Mouse (Mus musculus): Measurements from ENCODE around the gene Krt2. TPM values are rescaled to one million over a fixed set of nuclear protein-coding genes. Genes with fewer than 3 reads are reported as not detected.

The Krt2 gene
- polyA plus RNA-seq, 1 experiment from 2014 or later, result not detected

DNA sequence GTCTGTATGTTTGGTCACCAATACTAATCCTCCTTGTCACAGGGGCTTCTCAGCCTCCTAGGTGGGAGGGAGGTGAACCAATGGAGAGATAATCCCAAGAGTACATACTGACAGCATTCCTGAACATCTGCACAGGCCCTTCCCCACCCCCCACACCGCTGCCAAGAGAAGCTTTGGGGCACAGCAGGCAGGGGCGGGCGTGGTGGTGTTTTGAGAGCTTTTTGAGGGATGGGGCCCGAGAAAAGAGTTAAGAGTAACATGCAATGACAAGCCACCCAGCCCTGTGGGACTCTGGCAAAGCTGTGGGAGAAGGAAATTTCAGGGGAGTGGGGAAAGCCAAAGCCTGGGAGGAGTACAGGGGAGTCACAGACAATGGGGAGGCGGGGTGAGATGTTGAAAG is 36.3 kb upstream of the Krt2 start:
- Histone ChIP-seq H3K9me3 (ENCODE audit: low read depth, low read length) (no peaks in the 10 kb centered on the region), H3K36me3 (ENCODE audit: insufficient read depth) (no peaks in the 10 kb centered on the region), H3K4me3 (ENCODE audit: low read depth, low read length) (no peak overlapping the region), H3K27ac (ENCODE audit: low read depth) (no peak overlapping the region), H3K9ac (no peak overlapping the region), H3K4me2 (no peak overlapping the region), H3K27me3 (ENCODE audit: insufficient read depth, low read length) (peaks cover 12% of the 10 kb centered on the region; the same call in 1 of the 2 replicates), H3K4me1 (ENCODE audit: insufficient read depth) (no peaks in the 10 kb centered on the region; the same call in 1 of the 2 replicates)
- WGBS, result 11% methylated on average over 5 of the region's 5 CpGs
- DNase-seq (no peak), ATAC-seq (ENCODE audit: insufficient read depth) (no peak)
- TF ChIP-seq CTCF (IDR thresholded peaks at IDR 0.05; ENCODE audit: low read depth), result no peak

DNA sequence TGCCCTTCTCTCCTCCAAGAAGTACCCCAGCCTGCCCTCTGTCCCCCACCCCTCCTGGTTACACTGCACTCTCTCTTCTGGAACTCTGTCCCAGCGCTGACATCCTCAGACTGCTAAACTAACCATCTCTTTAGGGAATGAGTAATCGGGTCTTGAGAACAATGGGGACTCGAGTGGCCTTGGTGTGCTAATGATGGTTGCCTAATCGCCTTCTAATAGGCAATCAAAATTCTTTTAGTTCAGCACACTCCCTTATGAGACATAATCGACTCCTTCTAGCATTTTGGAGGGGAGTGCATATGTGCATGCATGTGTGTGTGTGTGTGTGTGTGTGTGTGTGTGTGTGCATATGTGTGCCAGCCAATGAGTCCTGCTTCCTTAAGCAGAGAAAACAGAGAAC is 34.6 kb upstream of the Krt2 start:
- Histone ChIP-seq H3K9me3 (ENCODE audit: low read depth, low read length) (no peaks in the 10 kb centered on the region), H3K27ac (ENCODE audit: low read depth) (no peak overlapping the region), H3K4me2 (no peak overlapping the region), H3K9ac (no peak overlapping the region), H3K4me3 (ENCODE audit: low read depth, low read length) (no peak overlapping the region), H3K36me3 (ENCODE audit: insufficient read depth) (no peaks in the 10 kb centered on the region), H3K27me3 (ENCODE audit: insufficient read depth, low read length) (0 out of 2 replicates have a peak, but pooled peaks cover 5% of the 10 kb centered on the region), H3K4me1 (ENCODE audit: insufficient read depth) (no peaks in the 10 kb centered on the region)
- 42% methylated on average over 5 of the region's 5 CpGs for WGBS
- ATAC-seq (ENCODE audit: insufficient read depth), result no peak
- no peak for TF ChIP-seq CTCF (IDR thresholded peaks at IDR 0.05; ENCODE audit: low read depth)
- DNase-seq, result no peak

DNA sequence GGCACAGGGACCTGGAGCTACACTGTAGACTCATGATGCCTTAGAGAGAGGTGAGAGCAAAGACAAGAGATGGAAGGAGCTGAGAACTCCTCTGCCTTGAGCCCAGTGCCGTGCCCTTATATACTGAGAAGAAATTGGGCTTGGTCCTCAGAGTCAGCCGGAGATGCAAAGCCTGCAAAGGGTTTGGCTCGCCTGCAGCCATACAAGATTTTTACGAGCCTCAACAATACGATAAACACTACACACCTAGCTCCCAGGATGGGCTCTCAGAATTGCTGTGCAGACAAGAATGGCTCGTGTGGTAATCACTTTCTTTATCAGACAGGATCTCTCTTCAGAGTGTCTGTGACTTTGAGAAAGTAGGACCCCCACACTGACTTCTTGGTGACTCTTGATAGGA is 32.7 kb upstream of the Krt2 start, which contains the start of gene Krt1:
TSS of gene Krt1 (minus strand) at position 101 of the 400 bp plus-strand sequence.
- DNase-seq (no peak), ATAC-seq (ENCODE audit: insufficient read depth) (no peak)
- 67% methylated on average over 6 of the region's 6 CpGs for WGBS
- no peak within 1 kb of the TSS for H3K4me3 ChIP-seq (ENCODE audit: low read depth, low read length)
- H3K36me3 ChIP-seq (ENCODE audit: insufficient read depth), result no peaks in the 10 kb centered on the region
- TF ChIP-seq CTCF (IDR thresholded peaks at IDR 0.05; ENCODE audit: low read depth), result no peak
- no peak within 1 kb of the TSS for H3K27ac ChIP-seq (ENCODE audit: low read depth)
- no peak within 1 kb of the TSS for H3K9ac ChIP-seq
- H3K4me2 ChIP-seq, result no peak within 1 kb of the TSS
- H3K27me3 ChIP-seq (ENCODE audit: insufficient read depth, low read length), result peaks cover 6% of the 10 kb centered on the region; the same call in 1 of the 2 replicates
- H3K4me1 ChIP-seq (ENCODE audit: insufficient read depth), result no peaks in the 10 kb centered on the region
- no peaks in the 10 kb centered on the region for H3K9me3 ChIP-seq (ENCODE audit: low read depth, low read length)

DNA sequence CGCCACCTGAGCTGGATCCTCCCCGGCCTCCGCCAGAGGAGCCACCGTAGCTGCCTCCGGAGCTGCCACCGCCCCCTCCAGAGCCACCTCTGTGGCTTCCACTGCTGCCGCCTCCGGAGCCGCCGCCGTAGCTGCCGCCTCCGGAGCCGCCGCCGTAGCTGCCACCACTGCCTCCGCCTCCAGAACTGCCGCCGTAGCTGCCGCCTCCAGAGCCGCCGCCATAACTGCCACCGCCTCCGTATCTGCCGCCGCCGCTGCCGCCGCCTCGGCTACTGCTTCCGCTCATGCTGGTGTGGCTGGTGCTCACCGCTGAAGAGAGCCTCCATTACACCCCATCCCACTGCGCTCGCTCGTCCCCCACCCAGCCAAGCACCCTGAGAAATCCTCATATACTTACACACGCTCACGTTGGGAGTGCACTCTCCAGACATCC is 28.0 kb upstream of the Krt2 start:
- no peak for TF ChIP-seq CTCF (IDR thresholded peaks at IDR 0.05; ENCODE audit: low read depth)
- no peak overlapping the region for H3K27ac ChIP-seq (ENCODE audit: low read depth)
- H3K36me3 ChIP-seq (ENCODE audit: insufficient read depth), result no peaks in the 10 kb centered on the region
- ATAC-seq (ENCODE audit: insufficient read depth) (peak; percentile 63), DNase-seq (peak; percentile 63)
- H3K9ac ChIP-seq, result peak overlapping the region; percentile 53
- no peaks in the 10 kb centered on the region for H3K4me1 ChIP-seq (ENCODE audit: insufficient read depth)
- H3K4me2 ChIP-seq, result peak overlapping the region; percentile 87
- peak overlapping the region; percentile 45 for H3K4me3 ChIP-seq (ENCODE audit: low read depth, low read length)
- under 1% methylated on average over 36 of the region's 37 CpGs for WGBS
- H3K9me3 ChIP-seq (ENCODE audit: low read depth, low read length), result no peaks in the 10 kb centered on the region
- peaks cover 6% of the 10 kb centered on the region; the same call in 1 of the 2 replicates for H3K27me3 ChIP-seq (ENCODE audit: insufficient read depth, low read length)

DNA sequence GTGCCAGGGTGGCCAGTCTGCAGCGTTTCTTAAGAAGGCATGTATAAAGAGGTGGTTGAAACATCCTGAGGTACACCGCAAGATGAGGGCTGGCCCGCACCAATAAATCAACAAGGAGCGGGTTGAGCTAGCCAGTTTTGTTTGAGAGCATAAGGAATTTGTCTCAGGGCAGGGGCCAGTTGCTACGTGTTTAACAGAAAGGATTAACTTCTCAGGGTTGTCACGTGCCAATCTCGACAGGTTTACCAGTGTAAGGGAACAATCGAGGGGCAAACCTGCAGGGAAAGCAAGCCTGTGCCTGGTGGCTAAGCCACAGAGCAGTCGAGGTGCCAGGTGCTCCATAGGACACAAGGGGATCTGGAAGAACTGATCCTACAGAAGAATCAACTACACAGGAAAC is 25.2 kb upstream of the Krt2 start:
- peaks cover 6% of the 10 kb centered on the region; the same call in 1 of the 2 replicates for H3K27me3 ChIP-seq (ENCODE audit: insufficient read depth, low read length)
- 48% methylated on average over 9 of the region's 9 CpGs for WGBS
- DNase-seq, result peak; percentile 2

DNA sequence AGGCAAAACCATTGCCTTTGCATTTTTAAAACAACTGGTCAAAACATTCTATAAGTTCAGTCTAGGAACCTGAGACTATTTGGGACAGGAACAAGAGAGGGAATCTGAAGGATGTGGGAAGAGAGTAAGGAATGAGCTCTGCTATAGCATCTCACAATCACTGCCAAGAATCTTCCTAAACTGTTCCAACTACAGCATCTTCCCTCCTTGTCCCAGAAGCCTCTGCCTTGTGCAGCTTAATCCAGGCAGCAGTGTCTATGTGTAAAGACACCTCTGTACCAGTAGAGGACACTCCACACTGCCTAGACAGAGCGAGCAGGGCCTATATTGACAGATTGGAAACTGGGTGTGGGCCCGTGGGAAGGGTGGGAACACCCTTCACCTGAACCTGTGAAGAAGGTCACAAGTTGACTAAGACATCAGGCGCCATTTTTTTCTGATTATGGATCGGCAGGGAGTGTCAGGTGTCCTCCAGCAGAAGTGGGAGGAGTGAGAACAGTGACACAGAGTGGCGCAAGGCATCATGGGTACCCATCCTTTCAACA is 16.9 kb upstream of the Krt2 start:
- H3K27me3 ChIP-seq (ENCODE audit: insufficient read depth, low read length), result no peaks in the 10 kb centered on the region
- H3K4me2 ChIP-seq, result no peak overlapping the region
- H3K4me3 ChIP-seq (ENCODE audit: low read depth, low read length), result no peak overlapping the region
- H3K9ac ChIP-seq, result no peak overlapping the region
- H3K4me1 ChIP-seq (ENCODE audit: insufficient read depth), result no peaks in the 10 kb centered on the region
- DNase-seq (no peak), ATAC-seq (ENCODE audit: insufficient read depth) (no peak)
- H3K27ac ChIP-seq (ENCODE audit: low read depth), result no peak overlapping the region
- no peaks in the 10 kb centered on the region for H3K36me3 ChIP-seq (ENCODE audit: insufficient read depth)
- 52% methylated on average over 5 of the region's 5 CpGs for WGBS
- TF ChIP-seq CTCF (IDR thresholded peaks at IDR 0.05; ENCODE audit: low read depth), result peak; percentile 16
- H3K9me3 ChIP-seq (ENCODE audit: low read depth, low read length), result no peaks in the 10 kb centered on the region

More for the DNA sequence above, 25.2 kb upstream of the Krt2 start:
- Histone ChIP-seq H3K9me3 (ENCODE audit: low read depth, low read length) (no peaks in the 10 kb centered on the region), H3K4me1 (ENCODE audit: insufficient read depth) (no peaks in the 10 kb centered on the region), H3K9ac (no peak overlapping the region), H3K27ac (ENCODE audit: low read depth) (no peak overlapping the region), H3K36me3 (ENCODE audit: insufficient read depth) (no peaks in the 10 kb centered on the region), H3K4me2 (no peak overlapping the region), H3K4me3 (ENCODE audit: low read depth, low read length) (no peak overlapping the region)
- TF ChIP-seq CTCF (IDR thresholded peaks at IDR 0.05; ENCODE audit: low read depth), result no peak
- no peak for ATAC-seq (ENCODE audit: insufficient read depth)

- no peak for DNase-seq
- H3K9me3 ChIP-seq (ENCODE audit: low read depth, low read length), result no peaks in the 10 kb centered on the region
- no peak for ATAC-seq (ENCODE audit: insufficient read depth)
- TF ChIP-seq CTCF (IDR thresholded peaks at IDR 0.05; ENCODE audit: low read depth), result no peak
- H3K9ac ChIP-seq, result no peak overlapping the region
- H3K27ac ChIP-seq (ENCODE audit: low read depth), result no peak overlapping the region
- H3K36me3 ChIP-seq (ENCODE audit: insufficient read depth), result no peaks in the 10 kb centered on the region
- H3K4me2 ChIP-seq, result no peak overlapping the region
- 19% methylated on average over 6 of the region's 6 CpGs for WGBS
- no peaks in the 10 kb centered on the region for H3K4me1 ChIP-seq (ENCODE audit: insufficient read depth)
- H3K4me3 ChIP-seq (ENCODE audit: low read depth, low read length), result no peak overlapping the region
- no peaks in the 10 kb centered on the region for H3K27me3 ChIP-seq (ENCODE audit: insufficient read depth, low read length)
Measured at GRCm38 (mm10) chr15:101833131-101833530, 15.2 kb upstream of the Krt2 start.
